Mouse (Mus musculus): ENCODE results near the gene Olfr938.

The Olfr938 gene
- long read RNA-seq, experiment 1, result 0 reads
- long read RNA-seq, experiment 2, result 0 reads

DNA sequence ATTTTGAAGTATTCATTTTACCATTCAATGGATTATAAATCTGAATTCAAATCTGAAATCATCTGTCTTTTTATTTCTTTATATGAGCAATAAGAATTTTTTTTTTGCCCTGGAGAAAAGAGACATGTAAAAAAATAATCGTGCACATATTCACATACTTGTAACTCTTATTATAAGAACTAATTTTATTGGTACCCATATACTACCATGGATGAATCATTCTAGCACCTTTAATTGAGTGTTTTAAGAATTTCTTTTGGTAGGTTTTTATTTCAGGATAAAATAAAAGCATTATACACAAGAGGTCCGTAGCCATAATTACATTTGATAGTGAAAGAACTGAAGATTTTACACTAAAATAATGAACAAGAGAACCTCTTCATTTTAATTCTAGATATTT, at the start of gene Olfr938:
TSS of gene Olfr938 (minus strand) at position 101 of the 400 bp plus-strand sequence.
- intact Hi-C loops (cut with DNase I), result no loop called here

DNA sequence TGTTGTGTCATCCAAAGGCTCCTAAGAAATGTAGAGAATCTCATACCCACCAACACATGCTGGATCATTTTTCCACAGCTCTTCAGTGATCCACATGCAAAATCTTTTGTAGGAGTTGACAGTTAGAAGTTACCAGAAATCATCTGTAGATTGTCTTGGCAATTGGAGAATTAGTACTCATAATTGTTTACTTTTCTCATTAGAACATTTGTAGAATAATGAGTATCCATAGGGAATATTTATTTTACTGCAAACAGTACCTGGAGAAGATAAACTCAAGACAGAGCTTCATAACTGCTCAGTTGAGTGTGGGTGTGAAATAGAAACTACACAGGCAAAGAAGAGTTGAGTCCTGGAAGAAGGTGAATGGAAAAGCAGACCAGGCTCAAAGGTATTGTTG, 49.1 kb upstream of the Olfr938 start, which contains the start of gene Olfr27:
TSS of gene Olfr27 (plus strand) at position 301 of the 400 bp plus-strand sequence.
- intact Hi-C loops (cut with DNase I), result no loop called here

DNA sequence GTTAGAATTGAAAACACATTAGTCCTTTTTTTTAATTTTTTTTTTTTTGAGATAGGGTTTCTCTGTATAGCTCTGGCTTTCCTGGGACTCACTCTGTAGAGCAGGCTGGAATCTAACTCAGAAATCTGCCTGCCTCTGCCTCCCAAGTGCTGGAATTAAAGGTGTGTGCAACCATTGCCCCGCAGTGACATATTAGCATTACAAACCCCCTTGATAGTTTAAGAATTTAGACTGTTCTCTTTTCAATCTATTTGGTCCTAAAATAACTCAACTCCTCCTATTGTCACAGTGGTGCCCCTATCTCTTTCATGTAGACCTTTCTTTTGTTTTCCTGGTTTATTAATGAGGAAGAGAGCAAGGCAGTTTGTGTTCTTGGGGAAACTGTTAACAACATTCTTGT, 48.6 kb upstream of the Olfr938 start:
- intact Hi-C loops (cut with DNase I), result no loop called here

DNA sequence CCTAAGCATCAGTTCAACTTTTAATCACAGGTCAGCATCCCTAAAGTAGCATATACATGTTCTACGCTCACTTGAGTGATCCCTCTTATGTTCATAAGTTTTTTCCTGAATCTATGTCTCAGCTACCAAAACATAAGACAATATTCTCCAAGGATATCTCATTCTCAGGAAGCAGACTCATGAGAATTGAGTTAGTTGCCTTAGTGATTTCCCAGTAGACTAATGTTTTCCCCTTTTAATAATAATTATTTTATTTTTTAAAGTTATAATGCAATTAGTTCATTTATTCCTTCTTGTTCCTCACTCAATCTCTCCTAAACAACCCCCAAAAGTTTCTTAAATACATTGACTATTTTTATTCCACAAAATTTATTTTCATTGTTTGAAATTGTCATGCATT, 13.8 kb downstream of the Olfr938 start, which contains the start of gene Olfr937:
TSS of gene Olfr937 (minus strand) at position 101 of the 400 bp plus-strand sequence.
- intact Hi-C loops (cut with DNase I), result no loop called here

Small RNAs within 50 kb of the gene (microRNA-seq; reads per million reads assigned to microRNA genes)
- 0 reads per million in 2 experiments for gene Gm25032
- 0 reads per million in 2 experiments for gene Gm25529

Data from adrenal gland (tissue).